Mouse (Mus musculus): ENCODE results near the gene Efnb2. TPM values are rescaled to one million over a fixed set of nuclear protein-coding genes. Genes with fewer than 3 reads are reported as not detected.

Gene Efnb2
- total RNA-seq, 1 experiment, result 30.6 TPM

DNA sequence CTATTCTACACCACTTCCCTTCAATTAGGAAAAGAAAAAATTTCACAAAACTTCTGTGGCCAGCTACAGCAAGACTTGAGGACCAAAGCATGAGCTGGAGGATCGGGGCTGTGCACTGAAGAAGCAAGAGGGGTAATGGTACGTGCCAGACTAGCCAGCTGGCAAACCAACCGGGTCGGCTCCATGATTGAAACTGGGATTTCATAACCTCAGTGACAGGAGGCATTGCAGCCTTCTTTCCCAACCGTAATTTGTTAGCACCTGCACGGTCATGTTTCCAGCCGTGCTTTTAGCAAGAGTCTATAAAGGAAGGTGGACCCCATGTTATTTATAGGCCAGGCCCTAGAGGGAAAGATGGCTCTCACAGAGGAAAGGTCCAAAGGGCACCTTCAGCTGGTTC lies 12.4 kb downstream of the Efnb2 start:
- in situ Hi-C loops (cut with MboI; ENCODE audit: low sequenced_read_pairs in 2 of 2, unreplicated experiment in 2 of 2), result no loop called here
- no peak for TF ChIP-seq HCFC1 (IDR thresholded peaks at IDR 0.05; ENCODE audit: borderline replicate concordance, insufficient read depth, low read length)
- no peak for TF ChIP-seq ZC3H11A (IDR thresholded peaks at IDR 0.05; ENCODE audit: borderline replicate concordance, low read depth, low read length)
- TF ChIP-seq CHD2 (IDR thresholded peaks at IDR 0.05; ENCODE audit: low read depth, low read length), result no peak
- no peak for TF ChIP-seq MAFK (IDR thresholded peaks at IDR 0.05; ENCODE audit: insufficient read depth, low read depth, low read length)
- TF ChIP-seq ZNF384 (IDR thresholded peaks at IDR 0.05; ENCODE audit: low read depth, low read length), result no peak
- Histone ChIP-seq H3K4me1 (ENCODE audit: control insufficient read depth in 2 of 2, insufficient read depth in 2 of 2, low read length in 2 of 2, poor library complexity in 1 of 2) (peaks cover 7 to 21% of the 10 kb centered on the region in 2 experiments; a peak in 3 of 4 replicates), H3K9ac (ENCODE audit: insufficient read depth, low read depth, low read length, poor library complexity, severe bottlenecking) (no peak overlapping the region), H3K4me3 (ENCODE audit: insufficient read depth in 1 of 2, low read depth in 1 of 2, low read length in 2 of 2, poor library complexity in 1 of 2, severe bottlenecking in 1 of 2) (no peak overlapping the region), H3K9me3 (ENCODE audit: control insufficient read depth, insufficient read depth, low read depth, low read length) (no peaks in the 10 kb centered on the region), H3K36me3 (ENCODE audit: control insufficient read depth, insufficient read depth, low read length, poor library complexity, severe bottlenecking) (peaks cover 5% of the 10 kb centered on the region; the same call in 1 of the 2 replicates), H3K27ac (ENCODE audit: insufficient read depth, low read depth, low read length, poor library complexity, severe bottlenecking) (no peak overlapping the region)
- DNase-seq (ENCODE audit: low read depth, low spot score), result no peak

DNA sequence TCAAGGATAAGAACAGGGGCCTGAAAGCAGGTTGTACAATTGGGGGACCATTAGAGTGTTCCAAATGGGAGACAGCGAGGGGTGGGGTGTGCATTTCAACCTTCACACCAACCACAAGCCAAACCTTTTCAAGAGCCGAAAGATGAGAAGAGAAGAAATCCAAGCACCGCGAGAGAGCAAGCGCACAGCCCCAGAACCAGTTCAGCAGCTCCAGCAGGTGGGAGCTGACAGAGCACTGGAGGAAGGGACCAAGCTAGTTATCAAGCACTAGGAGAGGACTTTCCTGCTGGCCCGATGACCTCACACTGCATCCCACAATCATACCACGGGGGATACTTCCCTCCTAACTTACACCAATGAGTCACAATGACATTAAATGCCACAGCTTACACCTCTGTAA lies 13.2 kb downstream of the Efnb2 start:
- Histone ChIP-seq H3K36me3 (ENCODE audit: control insufficient read depth, insufficient read depth, low read length, poor library complexity, severe bottlenecking) (peaks cover 3% of the 10 kb centered on the region; the same call in 1 of the 2 replicates), H3K9ac (ENCODE audit: insufficient read depth, low read depth, low read length, poor library complexity, severe bottlenecking) (no peak overlapping the region), H3K27ac (ENCODE audit: insufficient read depth, low read depth, low read length, poor library complexity, severe bottlenecking) (no peak overlapping the region), H3K4me1 (ENCODE audit: control insufficient read depth in 2 of 2, insufficient read depth in 2 of 2, low read length in 2 of 2, poor library complexity in 1 of 2) (peaks cover 7 to 23% of the 10 kb centered on the region in 2 experiments; a peak in 3 of 4 replicates), H3K9me3 (ENCODE audit: control insufficient read depth, insufficient read depth, low read depth, low read length) (no peaks in the 10 kb centered on the region), H3K4me3 (ENCODE audit: insufficient read depth in 1 of 2, low read depth in 1 of 2, low read length in 2 of 2, poor library complexity in 1 of 2, severe bottlenecking in 1 of 2) (no peak overlapping the region)
- no peak for DNase-seq (ENCODE audit: low read depth, low spot score)
- in situ Hi-C loops (cut with MboI; ENCODE audit: low sequenced_read_pairs in 2 of 2, unreplicated experiment in 2 of 2), result no loop called here
- TF ChIP-seq ZC3H11A (IDR thresholded peaks at IDR 0.05; ENCODE audit: borderline replicate concordance, low read depth, low read length) (no peak), CHD2 (IDR thresholded peaks at IDR 0.05; ENCODE audit: low read depth, low read length) (no peak), MAFK (IDR thresholded peaks at IDR 0.05; ENCODE audit: insufficient read depth, low read depth, low read length) (no peak), HCFC1 (IDR thresholded peaks at IDR 0.05; ENCODE audit: borderline replicate concordance, insufficient read depth, low read length) (no peak), ZNF384 (IDR thresholded peaks at IDR 0.05; ENCODE audit: low read depth, low read length) (no peak)

DNA sequence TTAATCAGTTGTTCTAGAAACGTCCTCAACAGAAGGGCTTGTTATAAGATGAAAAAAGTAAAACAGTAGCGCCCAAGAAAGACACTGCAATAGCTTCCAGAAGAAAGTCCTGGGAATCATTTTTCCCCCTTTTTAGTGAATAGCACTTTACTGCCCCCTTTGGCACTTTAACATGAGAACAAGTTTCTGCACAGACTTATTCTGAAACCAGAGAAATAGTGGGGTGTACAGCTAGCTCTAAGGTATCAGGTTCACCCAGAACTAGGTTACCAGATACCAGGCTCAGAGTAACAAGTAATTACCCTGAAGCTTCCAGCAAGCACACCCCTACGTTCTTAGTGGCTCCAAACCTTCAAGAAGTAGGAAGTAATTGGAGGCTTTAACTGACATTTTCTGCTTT lies 13.7 kb downstream of the Efnb2 start:
- H3K4me1 ChIP-seq (ENCODE audit: control insufficient read depth in 2 of 2, insufficient read depth in 2 of 2, low read length in 2 of 2, poor library complexity in 1 of 2), result peaks cover 7 to 22% of the 10 kb centered on the region in 2 experiments; a peak in 3 of 4 replicates

DNA sequence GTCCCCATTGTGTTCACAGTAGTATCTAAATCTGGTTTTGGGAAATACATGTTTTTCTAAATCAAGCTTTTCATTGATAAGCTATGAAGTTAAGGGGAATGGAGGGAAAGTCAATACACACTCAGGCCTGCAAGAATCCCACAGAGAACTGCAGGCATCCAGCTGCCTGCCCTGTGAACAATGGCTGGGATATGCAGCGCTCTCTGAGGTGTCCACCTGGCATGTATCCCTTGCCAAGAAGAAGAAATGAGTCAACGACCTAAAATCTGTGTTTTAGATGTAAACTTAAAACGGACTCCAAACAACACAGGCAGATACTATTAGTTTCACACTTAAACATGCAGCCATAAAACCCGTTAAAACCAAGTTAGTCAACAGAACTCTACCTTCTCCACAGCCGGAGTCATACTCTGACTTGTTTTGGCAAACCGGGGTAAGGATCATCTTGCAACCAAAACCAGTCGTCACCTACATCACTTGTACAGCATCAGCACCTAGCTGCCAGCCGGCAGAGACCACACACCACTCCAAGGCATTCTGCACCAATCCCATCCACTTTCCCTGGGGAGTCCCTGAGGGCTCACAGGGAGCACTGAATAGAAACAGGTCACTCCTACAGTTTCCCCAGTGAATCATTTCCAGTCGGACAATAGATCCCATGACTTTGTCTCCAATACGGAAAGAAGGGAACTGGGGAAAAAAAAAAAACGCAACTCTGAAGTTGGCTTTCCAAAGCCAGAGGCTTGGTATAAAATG lies 16.7 kb downstream of the Efnb2 start:
- Histone ChIP-seq H3K36me3 (ENCODE audit: control insufficient read depth, insufficient read depth, low read length, poor library complexity, severe bottlenecking) (peaks cover 3% of the 10 kb centered on the region; the same call in 1 of the 2 replicates), H3K9me3 (ENCODE audit: control insufficient read depth, insufficient read depth, low read depth, low read length) (no peaks in the 10 kb centered on the region), H3K4me1 (ENCODE audit: control insufficient read depth in 2 of 2, insufficient read depth in 2 of 2, low read length in 2 of 2, poor library complexity in 1 of 2) (peaks cover 5 to 24% of the 10 kb centered on the region in 2 experiments; a peak in 3 of 4 replicates), H3K9ac (ENCODE audit: insufficient read depth, low read depth, low read length, poor library complexity, severe bottlenecking) (no peak overlapping the region), H3K27ac (ENCODE audit: insufficient read depth, low read depth, low read length, poor library complexity, severe bottlenecking) (no peak overlapping the region), H3K4me3 (ENCODE audit: insufficient read depth in 1 of 2, low read depth in 1 of 2, low read length in 2 of 2, poor library complexity in 1 of 2, severe bottlenecking in 1 of 2) (no peak overlapping the region)
- no peak for DNase-seq (ENCODE audit: low read depth, low spot score)
- no peak for TF ChIP-seq MAFK (IDR thresholded peaks at IDR 0.05; ENCODE audit: insufficient read depth, low read depth, low read length)
- TF ChIP-seq CHD2 (IDR thresholded peaks at IDR 0.05; ENCODE audit: low read depth, low read length), result no peak
- no peak for TF ChIP-seq ZNF384 (IDR thresholded peaks at IDR 0.05; ENCODE audit: low read depth, low read length)
- no peak for TF ChIP-seq ZC3H11A (IDR thresholded peaks at IDR 0.05; ENCODE audit: borderline replicate concordance, low read depth, low read length)
- TF ChIP-seq HCFC1 (IDR thresholded peaks at IDR 0.05; ENCODE audit: borderline replicate concordance, insufficient read depth, low read length), result no peak
- in situ Hi-C loops (cut with MboI; ENCODE audit: low sequenced_read_pairs in 2 of 2, unreplicated experiment in 2 of 2), result no loop called here

More for the DNA sequence above, 13.7 kb downstream of the Efnb2 start:
- no peak overlapping the region for H3K27ac ChIP-seq (ENCODE audit: insufficient read depth, low read depth, low read length, poor library complexity, severe bottlenecking)
- no peak overlapping the region for H3K4me3 ChIP-seq (ENCODE audit: insufficient read depth in 1 of 2, low read depth in 1 of 2, low read length in 2 of 2, poor library complexity in 1 of 2, severe bottlenecking in 1 of 2)
- H3K9ac ChIP-seq (ENCODE audit: insufficient read depth, low read depth, low read length, poor library complexity, severe bottlenecking), result no peak overlapping the region
- H3K36me3 ChIP-seq (ENCODE audit: control insufficient read depth, insufficient read depth, low read length, poor library complexity, severe bottlenecking), result peaks cover 3% of the 10 kb centered on the region; the same call in 1 of the 2 replicates
- in situ Hi-C loops (cut with MboI; ENCODE audit: low sequenced_read_pairs in 2 of 2, unreplicated experiment in 2 of 2), result no loop called here
- H3K9me3 ChIP-seq (ENCODE audit: control insufficient read depth, insufficient read depth, low read depth, low read length), result no peaks in the 10 kb centered on the region
- TF ChIP-seq CHD2 (IDR thresholded peaks at IDR 0.05; ENCODE audit: low read depth, low read length), result no peak
- no peak for TF ChIP-seq ZC3H11A (IDR thresholded peaks at IDR 0.05; ENCODE audit: borderline replicate concordance, low read depth, low read length)
- no peak for TF ChIP-seq MAFK (IDR thresholded peaks at IDR 0.05; ENCODE audit: insufficient read depth, low read depth, low read length)
- TF ChIP-seq HCFC1 (IDR thresholded peaks at IDR 0.05; ENCODE audit: borderline replicate concordance, insufficient read depth, low read length), result no peak
- TF ChIP-seq ZNF384 (IDR thresholded peaks at IDR 0.05; ENCODE audit: low read depth, low read length), result no peak
- DNase-seq (ENCODE audit: low read depth, low spot score), result no peak
